Mouse (Mus musculus) neural tube, embryonic 14.5 days (tissue): ENCODE measurements around the gene Mybpc3. TPM values are rescaled to one million over a fixed set of nuclear protein-coding genes. Genes with fewer than 3 reads are reported as not detected.

Experiments used
- ATAC-seq: fragments of 200-750 bp; cut with Nextera tagmentation; 2 replicates; pipeline ENCODE4 v1.8.0; 2017; ENCODE audit warnings: low read depth, mild to moderate bottlenecking, moderate TSS enrichment, moderate library complexity
- H3K27ac ChIP-seq: fragments of 300-500 bp; sonication (generic); 2 replicates; pipeline ENCODE4 v1.5.1; 2014; ENCODE audit warnings: low read depth, mild to moderate bottlenecking, control low read depth, low read length, moderate library complexity, mixed read lengths
- H3K27me3 ChIP-seq: fragments of 300-500 bp; sonication (generic); 2 replicates; pipeline ENCODE4 v1.6.1; 2014; ENCODE audit warnings: low read length; ENCODE audit not compliant: control insufficient read depth, insufficient read depth
- H3K36me3 ChIP-seq: fragments of 300-500 bp; sonication (generic); 2 replicates; pipeline ENCODE4 v1.6.1; 2014; ENCODE audit warnings: low read length, mixed read lengths; ENCODE audit not compliant: control insufficient read depth, insufficient read depth
- H3K4me1 ChIP-seq: fragments of 300-500 bp; sonication (generic); 2 replicates; pipeline ENCODE4 v1.6.1; 2014; ENCODE audit warnings: low read length; ENCODE audit not compliant: control insufficient read depth, insufficient read depth
- H3K4me2 ChIP-seq: fragments of 300-500 bp; sonication (generic); 2 replicates; pipeline ENCODE4 v1.6.1; 2014; ENCODE audit warnings: mild to moderate bottlenecking, low read depth, low read length, control low read depth
- H3K4me3 ChIP-seq: fragments of 300-500 bp; sonication (generic); 2 replicates; pipeline ENCODE4 v1.5.1; 2014; ENCODE audit warnings: low read depth, low read length, control low read depth, mixed read lengths
- H3K9ac ChIP-seq: fragments of 300-500 bp; sonication (generic); replicated peaks from 2 replicates; pipeline ENCODE4 v1.6.1; 2014; ENCODE audit warnings: low read depth, mild to moderate bottlenecking, control low read depth, low read length, mixed read lengths
- H3K9me3 ChIP-seq: fragments of 300-500 bp; sonication (generic); 2 replicates; pipeline ENCODE4 v1.6.1; 2016; ENCODE audit warnings: low read length; ENCODE audit not compliant: control insufficient read depth
- WGBS: fragments of 180-500 bp; shearing (Covaris S2); extraction: QIAGEN DNeasy Blood & Tissue Kit; methylation state at CpG from one replicate; pipeline ENCODE4 v1.1.7; 2014; 5-methylcytosine and 5-hydroxymethylcytosine counted together
- polyA plus RNA-seq: library from polyadenylated mRNA; unstranded; fragments of >200 nt; fragmentation: Nextera tagmentation; extraction: Ambion mirVana; gene quantifications from 2 replicates; pipeline ENCODE4 v1.2.1, GENCODE M21; 2014

Gene Mybpc3
- polyA plus RNA-seq, 1 experiment from 2014 or later: not detected

- H3K9ac ChIP-seq: no peak overlapping the region
- WGBS: 90% methylated on average over 14 of the region's 14 CpGs
- no peaks in the 10 kb centered on the region for H3K9me3 ChIP-seq
- no peak overlapping the region for H3K27ac ChIP-seq
- no peaks in the 10 kb centered on the region for H3K27me3 ChIP-seq
- no peaks in the 10 kb centered on the region for H3K4me1 ChIP-seq
- no peak overlapping the region for H3K4me3 ChIP-seq
- H3K36me3 ChIP-seq: no peaks in the 10 kb centered on the region
- H3K4me2 ChIP-seq: no peak overlapping the region
- no peak for ATAC-seq
Observed at GRCm38 (mm10) chr2:91085494-91086391, 32.2 kb upstream of the Mybpc3 start.

GRCm38 (mm10) chr2:91086392-91087237 is 31.3 kb upstream of the Mybpc3 start:
- Histone ChIP-seq H3K4me3 (no peak overlapping the region), H3K27ac (no peak overlapping the region), H3K27me3 (no peaks in the 10 kb centered on the region), H3K9me3 (no peaks in the 10 kb centered on the region), H3K9ac (no peak overlapping the region), H3K36me3 (no peaks in the 10 kb centered on the region), H3K4me1 (no peaks in the 10 kb centered on the region), H3K4me2 (no peak overlapping the region)
- WGBS: 63% methylated on average over 9 of the region's 9 CpGs
- no peak for ATAC-seq

- Histone ChIP-seq H3K27me3 (no peaks in the 10 kb centered on the region), H3K36me3 (no peaks in the 10 kb centered on the region), H3K4me1 (no peaks in the 10 kb centered on the region), H3K9ac (no peak overlapping the region), H3K4me2 (no peak overlapping the region), H3K27ac (no peak overlapping the region), H3K9me3 (no peaks in the 10 kb centered on the region), H3K4me3 (no peak overlapping the region)
- WGBS: 90% methylated on average over 9 of the region's 9 CpGs
- ATAC-seq: no peak
Observed at GRCm38 (mm10) chr2:91087453-91087852, 30.5 kb upstream of the Mybpc3 start.

GRCm38 (mm10) chr2:91088987-91089386 is 29.0 kb upstream of the Mybpc3 start:
- Histone ChIP-seq H3K27me3 (no peaks in the 10 kb centered on the region), H3K4me2 (no peak overlapping the region), H3K4me3 (no peak overlapping the region), H3K9ac (no peak overlapping the region), H3K27ac (no peak overlapping the region), H3K36me3 (no peaks in the 10 kb centered on the region), H3K9me3 (no peaks in the 10 kb centered on the region), H3K4me1 (no peaks in the 10 kb centered on the region)
- 82% methylated on average over 9 of the region's 9 CpGs for WGBS
- no peak for ATAC-seq

GRCm38 (mm10) chr2:91090208-91090607 is 27.7 kb upstream of the Mybpc3 start:
- no peak overlapping the region for H3K9ac ChIP-seq
- no peaks in the 10 kb centered on the region for H3K4me1 ChIP-seq
- H3K9me3 ChIP-seq: no peaks in the 10 kb centered on the region
- H3K27me3 ChIP-seq: no peaks in the 10 kb centered on the region
- no peak overlapping the region for H3K27ac ChIP-seq
- no peaks in the 10 kb centered on the region for H3K36me3 ChIP-seq
- no peak overlapping the region for H3K4me2 ChIP-seq
- 79% methylated on average over 6 of the region's 6 CpGs for WGBS
- no peak for ATAC-seq
- H3K4me3 ChIP-seq: no peak overlapping the region

- 80% methylated on average over 6 of the region's 6 CpGs for WGBS
- H3K27me3 ChIP-seq: no peaks in the 10 kb centered on the region
Observed at GRCm38 (mm10) chr2:91090827-91091226, 27.1 kb upstream of the Mybpc3 start.

GRCm38 (mm10) chr2:91096524-91096923 is 21.4 kb upstream of the Mybpc3 start:
- H3K27me3 ChIP-seq: no peaks in the 10 kb centered on the region

More at GRCm38 (mm10) chr2:91090827-91091226, 27.1 kb upstream of the Mybpc3 start:
- Histone ChIP-seq H3K4me2 (no peak overlapping the region), H3K9me3 (no peaks in the 10 kb centered on the region), H3K4me1 (no peaks in the 10 kb centered on the region), H3K27ac (no peak overlapping the region), H3K9ac (no peak overlapping the region), H3K4me3 (no peak overlapping the region), H3K36me3 (no peaks in the 10 kb centered on the region)
- ATAC-seq: no peak

GRCm38 (mm10) chr2:91097015-91097414 is 20.9 kb upstream of the Mybpc3 start:
- no peaks in the 10 kb centered on the region for H3K4me1 ChIP-seq
- H3K27ac ChIP-seq: no peak overlapping the region
- WGBS: 89% methylated on average over 10 of the region's 10 CpGs
- no peak overlapping the region for H3K4me2 ChIP-seq
- ATAC-seq: no peak
- no peaks in the 10 kb centered on the region for H3K36me3 ChIP-seq
- H3K9me3 ChIP-seq: no peaks in the 10 kb centered on the region
- H3K27me3 ChIP-seq: no peaks in the 10 kb centered on the region
- H3K9ac ChIP-seq: no peak overlapping the region
- H3K4me3 ChIP-seq: no peak overlapping the region

More at GRCm38 (mm10) chr2:91096524-91096923, 21.4 kb upstream of the Mybpc3 start:
- WGBS: 73% methylated on average over 14 of the region's 14 CpGs
- Histone ChIP-seq H3K4me2 (no peak overlapping the region), H3K9ac (no peak overlapping the region), H3K9me3 (no peaks in the 10 kb centered on the region), H3K4me1 (no peaks in the 10 kb centered on the region), H3K36me3 (no peaks in the 10 kb centered on the region), H3K27ac (no peak overlapping the region), H3K4me3 (no peak overlapping the region)
- ATAC-seq: no peak

GRCm38 (mm10) chr2:91098156-91098555 is 19.8 kb upstream of the Mybpc3 start:
- WGBS: 92% methylated on average over 2 of the region's 2 CpGs
- no peak for ATAC-seq
- no peak overlapping the region for H3K4me3 ChIP-seq

More at GRCm38 (mm10) chr2:91098156-91098555, 19.8 kb upstream of the Mybpc3 start:
- Histone ChIP-seq H3K27me3 (no peaks in the 10 kb centered on the region), H3K4me2 (no peak overlapping the region), H3K9ac (no peak overlapping the region), H3K27ac (no peak overlapping the region), H3K9me3 (no peaks in the 10 kb centered on the region), H3K4me1 (no peaks in the 10 kb centered on the region), H3K36me3 (no peaks in the 10 kb centered on the region)
